Mouse (Mus musculus) embryonic facial prominence, embryonic 11.5 days (tissue): Measurements from ENCODE around the gene Akap12. TPM values are rescaled to one million over a fixed set of nuclear protein-coding genes. Genes with fewer than 3 reads are reported as not detected.
A peak's percentile ranks its signal among the peaks of the same experiment; 100 is the strongest.

Experiments
- ATAC-seq: fragments of 200-750 bp; cut with Nextera tagmentation; replicated peaks from 2 replicates; pipeline ENCODE4 v1.8.0; 2017; ENCODE audit warnings: low read depth; ENCODE audit not compliant: insufficient number of reproducible peaks, low FRiP score, low TSS enrichment
- DNase-seq: peaks from one replicate; pipeline ENCODE4 v3.0.0-alpha.2; 2015; ENCODE audit warnings: low spot score
- H3K27ac ChIP-seq: fragments of 300-500 bp; sonication (generic); replicated peaks from 2 replicates; pipeline ENCODE4 v1.5.1; 2014; ENCODE audit warnings: mild to moderate bottlenecking, low read depth, low read length, control low read depth
- H3K27me3 ChIP-seq: fragments of 300-500 bp; sonication (generic); 2 replicates; pipeline ENCODE4 v1.6.1; 2014; ENCODE audit warnings: mild to moderate bottlenecking, low read length, moderate library complexity, mixed read lengths; ENCODE audit not compliant: control insufficient read depth, insufficient read depth
- H3K36me3 ChIP-seq: fragments of 300-500 bp; sonication (generic); replicated peaks from 2 replicates; pipeline ENCODE4 v1.6.1; 2014; ENCODE audit warnings: low read depth, mild to moderate bottlenecking, low read length, moderate library complexity, mixed read lengths; ENCODE audit not compliant: control insufficient read depth, insufficient read depth
- H3K4me1 ChIP-seq: fragments of 300-500 bp; sonication (generic); 2 replicates; pipeline ENCODE4 v1.6.1; 2014; ENCODE audit warnings: low read length, mixed read lengths; ENCODE audit not compliant: control insufficient read depth, insufficient read depth
- H3K4me2 ChIP-seq: fragments of 300-500 bp; sonication (generic); 2 replicates; pipeline ENCODE4 v1.6.1; 2014; ENCODE audit warnings: low read depth, mild to moderate bottlenecking, control low read depth, low read length, moderate library complexity
- H3K4me3 ChIP-seq: fragments of 300-500 bp; sonication (generic); 2 replicates; pipeline ENCODE4 v1.5.1; 2014; ENCODE audit warnings: low read depth, low read length, control low read depth
- H3K9ac ChIP-seq: fragments of 300-500 bp; sonication (generic); replicated peaks from 2 replicates; pipeline ENCODE4 v1.6.1; 2014; ENCODE audit warnings: mild to moderate bottlenecking, control low read depth, low read length
- H3K9me3 ChIP-seq: fragments of 300-500 bp; sonication (generic); replicated peaks from 2 replicates; pipeline ENCODE4 v1.6.1; 2016; ENCODE audit warnings: mild to moderate bottlenecking, low read length, inconsistent platforms, mixed read lengths; ENCODE audit not compliant: control insufficient read depth
- WGBS: fragments of 180-500 bp; shearing (Covaris S2); extraction: QIAGEN DNeasy Blood & Tissue Kit; methylation state at CpG from one replicate; pipeline ENCODE4 v1.1.7; 2014; 5-methylcytosine and 5-hydroxymethylcytosine counted together
- polyA plus RNA-seq: library from polyadenylated mRNA; unstranded; fragments of >200 nt; fragmentation: Nextera tagmentation; extraction: Ambion mirVana; gene quantifications from 2 replicates; pipeline ENCODE4 v1.2.1, GENCODE M21; 2014

The Akap12 gene
- polyA plus RNA-seq, 1 experiment from 2014 or later: 24.4 TPM

DNA sequence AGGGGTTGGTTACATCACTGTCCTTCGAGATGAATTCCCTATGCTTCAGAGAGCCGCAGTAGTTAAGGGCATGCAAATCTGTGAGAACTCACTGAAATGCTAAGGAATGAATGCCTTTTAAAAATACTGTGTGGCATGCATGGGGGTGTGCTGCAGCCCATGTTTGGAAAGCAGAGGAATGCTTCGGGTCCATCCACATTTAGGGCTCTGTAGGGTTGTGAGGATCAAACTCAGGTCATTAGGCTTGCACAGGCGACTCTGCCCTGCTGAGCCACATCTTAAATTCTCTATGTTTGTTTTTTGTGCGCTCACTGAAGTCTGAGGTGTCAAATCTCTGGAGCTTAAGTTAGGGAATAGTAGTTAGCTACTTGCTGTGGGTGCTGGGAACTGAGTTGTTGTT is 124.9 kb downstream of the Akap12 start:
- Histone ChIP-seq H3K36me3 (no peaks in the 10 kb centered on the region), H3K9ac (no peak overlapping the region), H3K4me2 (no peak overlapping the region), H3K27me3 (no peaks in the 10 kb centered on the region), H3K27ac (no peak overlapping the region), H3K4me1 (peaks cover 2% of the 10 kb centered on the region; the same call in 1 of the 2 replicates), H3K9me3 (no peaks in the 10 kb centered on the region), H3K4me3 (no peak overlapping the region)
- WGBS: 71% methylated on average over 5 of the region's 5 CpGs
- DNase-seq: no peak
- ATAC-seq: no peak

- H3K9ac ChIP-seq: no peak overlapping the region
- peaks cover 2% of the 10 kb centered on the region; the same call in 1 of the 2 replicates for H3K4me1 ChIP-seq
- H3K9me3 ChIP-seq: no peaks in the 10 kb centered on the region
- no peak for ATAC-seq
- no peak overlapping the region for H3K4me2 ChIP-seq
- no peaks in the 10 kb centered on the region for H3K27me3 ChIP-seq
- H3K36me3 ChIP-seq: no peaks in the 10 kb centered on the region
- 55% methylated on average over 6 of the region's 6 CpGs for WGBS
- H3K27ac ChIP-seq: no peak overlapping the region
- no peak for DNase-seq
- H3K4me3 ChIP-seq: no peak overlapping the region
Observed at GRCm38 (mm10) chr10:4391851-4392250, 125.7 kb downstream of the Akap12 start.

- no peak for DNase-seq
- Histone ChIP-seq H3K4me3 (no peak overlapping the region), H3K4me2 (no peak overlapping the region), H3K36me3 (no peaks in the 10 kb centered on the region), H3K9ac (no peak overlapping the region), H3K27me3 (no peaks in the 10 kb centered on the region), H3K9me3 (no peaks in the 10 kb centered on the region), H3K4me1 (peaks cover 2% of the 10 kb centered on the region; the same call in 1 of the 2 replicates), H3K27ac (no peak overlapping the region)
- WGBS: 94% methylated on average over 3 of the region's 3 CpGs
- ATAC-seq: no peak
Observed at GRCm38 (mm10) chr10:4395321-4395720, 129.1 kb downstream of the Akap12 start.

- Histone ChIP-seq H3K4me2 (no peak overlapping the region), H3K9me3 (no peaks in the 10 kb centered on the region), H3K27me3 (no peaks in the 10 kb centered on the region), H3K4me3 (no peak overlapping the region), H3K27ac (no peak overlapping the region), H3K9ac (no peak overlapping the region), H3K36me3 (no peaks in the 10 kb centered on the region), H3K4me1 (no peaks in the 10 kb centered on the region)
- ATAC-seq (no peak), DNase-seq (no peak)
- WGBS: 89% methylated on average over 5 of the region's 5 CpGs
Observed at GRCm38 (mm10) chr10:4398058-4398457, 131.9 kb downstream of the Akap12 start.

DNA sequence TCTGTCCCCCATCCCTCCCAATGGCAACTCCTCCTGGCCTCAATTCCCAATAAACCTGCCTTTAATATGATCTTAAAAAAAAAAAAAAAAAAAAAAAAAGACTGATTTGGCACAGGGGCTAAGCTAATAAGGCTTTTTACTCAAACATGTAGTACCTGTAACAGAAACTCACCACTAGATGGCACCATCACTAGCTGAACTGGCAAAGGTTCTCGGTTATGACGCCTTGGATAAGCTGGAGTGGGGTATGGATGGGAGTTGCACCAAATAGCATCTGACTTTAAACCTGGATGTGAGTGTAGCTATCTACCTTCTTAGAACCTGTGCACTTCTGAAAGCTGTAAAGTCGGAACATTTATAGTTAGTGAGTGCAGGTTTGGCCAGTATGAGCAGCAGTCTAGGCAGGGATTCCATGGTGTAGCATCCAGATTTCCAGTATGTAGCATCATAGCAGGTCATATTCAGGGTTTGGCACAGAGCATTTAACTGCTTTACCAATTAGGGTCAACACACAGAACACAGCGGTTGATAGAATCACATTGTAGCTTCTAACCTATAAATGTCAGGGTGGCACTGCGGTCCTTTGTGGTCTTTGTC is 138.8 kb downstream of the Akap12 start:
- DNase-seq: peak; percentile 83
- H3K9me3 ChIP-seq: no peaks in the 10 kb centered on the region
- H3K4me3 ChIP-seq: no peak overlapping the region
- peak; percentile 23 for ATAC-seq
- no peaks in the 10 kb centered on the region; the same call in 1 of the 2 replicates for H3K36me3 ChIP-seq
- H3K9ac ChIP-seq: no peak overlapping the region
- H3K4me1 ChIP-seq: no peaks in the 10 kb centered on the region
- 64% methylated on average over 5 of the region's 5 CpGs for WGBS
- no peaks in the 10 kb centered on the region for H3K27me3 ChIP-seq
- no peak overlapping the region for H3K27ac ChIP-seq
- no peak overlapping the region for H3K4me2 ChIP-seq

GRCm38 (mm10) chr10:4405511-4405910 is 139.3 kb downstream of the Akap12 start:
- no peak for DNase-seq
- H3K36me3 ChIP-seq: no peaks in the 10 kb centered on the region; the same call in none of the 2 replicates
- no peak overlapping the region for H3K9ac ChIP-seq
- H3K4me1 ChIP-seq: no peaks in the 10 kb centered on the region
- no peak overlapping the region for H3K4me2 ChIP-seq
- no peak overlapping the region for H3K27ac ChIP-seq
- ATAC-seq: no peak
- 87% methylated on average over 5 of the region's 5 CpGs for WGBS
- H3K27me3 ChIP-seq: no peaks in the 10 kb centered on the region
- no peak overlapping the region for H3K4me3 ChIP-seq
- H3K9me3 ChIP-seq: no peaks in the 10 kb centered on the region

- Histone ChIP-seq H3K27ac (no peak overlapping the region), H3K9me3 (no peaks in the 10 kb centered on the region), H3K27me3 (no peaks in the 10 kb centered on the region), H3K4me3 (no peak overlapping the region), H3K4me2 (no peak overlapping the region), H3K4me1 (no peaks in the 10 kb centered on the region), H3K36me3 (no peaks in the 10 kb centered on the region; the same call in none of the 2 replicates), H3K9ac (no peak overlapping the region)
- 83% methylated on average over 1 of the region's 1 CpGs for WGBS
- ATAC-seq (no peak), DNase-seq (no peak)
Observed at GRCm38 (mm10) chr10:4407191-4407590, 141.0 kb downstream of the Akap12 start.
